In the genomic region with DNA sequence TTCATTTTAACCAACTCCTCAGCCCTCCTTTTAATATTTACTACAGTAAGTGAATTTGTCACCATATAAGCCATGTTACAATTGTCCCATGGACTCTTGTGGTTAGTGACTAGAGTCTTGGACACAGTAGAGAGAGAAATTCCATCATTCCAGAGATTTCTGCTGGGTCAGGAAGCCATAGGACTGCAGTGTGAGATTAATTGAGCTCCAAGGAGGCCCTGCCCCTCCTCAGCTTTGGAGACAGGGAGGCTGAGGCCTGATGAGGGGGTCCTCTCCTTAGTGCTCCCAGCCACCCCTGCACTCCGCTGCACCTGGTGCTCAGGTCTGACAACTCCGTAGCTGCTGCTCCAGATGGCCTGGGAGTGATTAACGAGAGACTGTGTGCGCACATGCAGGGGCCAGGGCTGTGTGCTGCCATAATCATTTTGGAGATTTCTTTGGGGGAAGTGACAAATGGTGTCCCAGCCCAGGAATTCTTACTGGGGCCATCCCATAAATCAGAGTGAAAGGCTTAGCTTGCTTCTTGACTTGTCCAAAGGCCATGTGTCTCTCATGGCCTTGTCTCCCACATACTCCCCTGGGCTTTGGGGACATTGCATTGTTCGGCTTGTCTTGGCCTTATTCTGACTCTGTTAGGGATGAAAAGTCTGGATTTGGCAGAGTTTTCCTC, we compare ENCODE assay signal across 20 mouse cellular contexts. TPM values are rescaled to one million over a fixed set of nuclear protein-coding genes. Genes with fewer than 3 reads are reported as not detected.
DNase-seq lines count a peak whose midpoint lies in the region; ATAC-seq and TF ChIP-seq lines count a peak whose summit lies in the region.
"Had no signal": no experiment of that assay in that cellular context is flagged by ENCODE, and none has a peak within 500 bp of the region (broad histone marks: within the 10 kb centered on the region; RNA-seq: fewer than 3 reads in every experiment).

No protein-coding gene starts in this region.

- H3K4me1 ChIP-seq in hindbrain, embryonic 16.5 days (ENCODE audit: control insufficient read depth, insufficient read depth, low read depth, low read length): peaks cover 6% of the 10 kb centered on the region
- no peaks in the 10 kb centered on the region for H3K4me1 ChIP-seq in hindbrain, postnatal 0 days (ENCODE audit: insufficient read depth, low read length)
- peaks cover 6% of the 10 kb centered on the region; the same call in 1 of the 2 replicates for H3K4me1 ChIP-seq in kidney, embryonic 16.5 days (ENCODE audit: insufficient read depth, low read length)
- peaks cover 10% of the 10 kb centered on the region for H3K4me1 ChIP-seq in limb, embryonic 11.5 days (ENCODE audit: control insufficient read depth, insufficient read depth, low read length)
- H3K4me1 ChIP-seq in forebrain, embryonic 16.5 days (replicated peaks; ENCODE audit: control insufficient read depth, insufficient read depth, low read length): no peaks in the 10 kb centered on the region
- H3K4me1 ChIP-seq: forebrain, embryonic 15.5 days had no signal

- H3K9me3 ChIP-seq in hindbrain, embryonic 16.5 days (ENCODE audit: control insufficient read depth, low read length): no peaks in the 10 kb centered on the region
- H3K9me3 ChIP-seq in hindbrain, postnatal 0 days (ENCODE audit: low read length): no peaks in the 10 kb centered on the region
- no peaks in the 10 kb centered on the region for H3K9me3 ChIP-seq in kidney, embryonic 16.5 days (ENCODE audit: low read length)
- no peaks in the 10 kb centered on the region for H3K9me3 ChIP-seq in limb, embryonic 11.5 days (ENCODE audit: control insufficient read depth, low read length)
- no peaks in the 10 kb centered on the region for H3K9me3 ChIP-seq in forebrain, embryonic 16.5 days (ENCODE audit: control insufficient read depth, low read length)
- H3K9me3 ChIP-seq: forebrain, embryonic 15.5 days; heart, embryonic 15.5 days had no signal

- DNase-seq in hindbrain, postnatal 0 days (ENCODE audit: low spot score): no peak
- peak; percentile 37 for DNase-seq in forelimb bud, embryonic 11.5 days (ENCODE audit: low read depth, low spot score)
- DNase-seq in limb, embryonic 11.5 days (ENCODE audit: low spot score): peak; percentile 49
- no peak for DNase-seq in B cell, adult 2 months
- no peak for DNase-seq in lung, postnatal 14 days
- DNase-seq: adrenal gland, postnatal 36 days; cerebellum, adult 18-20 months; cerebellum, postnatal 36 days; heart, adult 11 months; heart, postnatal 4 days; liver; liver, postnatal 0 days; right cerebral cortex, adult 18-20 months; thymus, postnatal 14 days had no signal

- H3K36me3 ChIP-seq in hindbrain, embryonic 16.5 days (ENCODE audit: control insufficient read depth, insufficient read depth, low read length): no peaks in the 10 kb centered on the region
- no peaks in the 10 kb centered on the region for H3K36me3 ChIP-seq in hindbrain, postnatal 0 days (ENCODE audit: insufficient read depth, low read length)
- H3K36me3 ChIP-seq in kidney, embryonic 16.5 days (ENCODE audit: insufficient read depth, low read length): no peaks in the 10 kb centered on the region
- H3K36me3 ChIP-seq in limb, embryonic 11.5 days (ENCODE audit: control insufficient read depth, insufficient read depth, low read length): no peaks in the 10 kb centered on the region
- no peaks in the 10 kb centered on the region for H3K36me3 ChIP-seq in forebrain, embryonic 16.5 days (ENCODE audit: control insufficient read depth, insufficient read depth)
- H3K36me3 ChIP-seq: forebrain, embryonic 15.5 days; heart, embryonic 15.5 days had no signal

- 50% methylated on average over 5 of the region's 5 CpGs for WGBS in hindbrain, embryonic 16.5 days
- WGBS in hindbrain, postnatal 0 days: 53% methylated on average over 5 of the region's 5 CpGs
- 32% methylated on average over 5 of the region's 5 CpGs for WGBS in kidney, embryonic 16.5 days
- 29% methylated on average over 5 of the region's 5 CpGs for WGBS in limb, embryonic 11.5 days
- 56% methylated on average over 5 of the region's 5 CpGs for WGBS in forebrain, embryonic 16.5 days

- H3K27ac ChIP-seq in hindbrain, embryonic 16.5 days (ENCODE audit: low read depth, low read length): no peak overlapping the region
- H3K27ac ChIP-seq in hindbrain, postnatal 0 days: no peak overlapping the region
- peak overlapping the region; percentile 39; the same call in 1 of the 2 replicates for H3K27ac ChIP-seq in kidney, embryonic 16.5 days (ENCODE audit: low read length)
- no peak overlapping the region for H3K27ac ChIP-seq in limb, embryonic 11.5 days (replicated peaks; ENCODE audit: low read depth, low read length)
- no peak overlapping the region for H3K27ac ChIP-seq in forebrain, embryonic 16.5 days (ENCODE audit: low read length)
- H3K27ac ChIP-seq: forebrain, embryonic 15.5 days; heart, embryonic 15.5 days had no signal

- H3K27me3 ChIP-seq in hindbrain, embryonic 16.5 days (replicated peaks; ENCODE audit: control insufficient read depth, insufficient read depth, low read length): no peaks in the 10 kb centered on the region
- H3K27me3 ChIP-seq in hindbrain, postnatal 0 days (ENCODE audit: insufficient read depth, low read length): no peaks in the 10 kb centered on the region
- H3K27me3 ChIP-seq in kidney, embryonic 16.5 days (ENCODE audit: insufficient read depth, low read length): 0 out of 2 replicates have a peak, but pooled peaks cover 6% of the 10 kb centered on the region
- no peaks in the 10 kb centered on the region for H3K27me3 ChIP-seq in limb, embryonic 11.5 days (ENCODE audit: control insufficient read depth, insufficient read depth, low read length)
- no peaks in the 10 kb centered on the region for H3K27me3 ChIP-seq in forebrain, embryonic 16.5 days (replicated peaks; ENCODE audit: control insufficient read depth, insufficient read depth, low read length)
- H3K27me3 ChIP-seq: forebrain, embryonic 15.5 days had no signal

- ATAC-seq in hindbrain, embryonic 16.5 days: peak; percentile 45; the same call in 1 of the 2 replicates
- ATAC-seq in hindbrain, postnatal 0 days: no peak
- peak; percentile 46 for ATAC-seq in kidney, embryonic 16.5 days (ENCODE audit: low FRiP score, low TSS enrichment)
- ATAC-seq in limb, embryonic 11.5 days (ENCODE audit: insufficient number of reproducible peaks, low FRiP score, low TSS enrichment, low read depth): no peak
- no peak for ATAC-seq in forebrain, embryonic 16.5 days
- ATAC-seq: forebrain, embryonic 15.5 days; liver, postnatal 0 days; midbrain, embryonic 16.5 days had no signal

- H3K4me3 ChIP-seq in hindbrain, embryonic 16.5 days (ENCODE audit: low read length): no peak overlapping the region
- H3K4me3 ChIP-seq in hindbrain, postnatal 0 days (ENCODE audit: low read length): no peak overlapping the region
- no peak overlapping the region for H3K4me3 ChIP-seq in kidney, embryonic 16.5 days (ENCODE audit: low read length)
- no peak overlapping the region for H3K4me3 ChIP-seq in limb, embryonic 11.5 days (ENCODE audit: low read depth, low read length)
- no peak overlapping the region for H3K4me3 ChIP-seq in forebrain, embryonic 16.5 days (replicated peaks; ENCODE audit: low read length)
- H3K4me3 ChIP-seq: forebrain, embryonic 15.5 days; heart, embryonic 15.5 days had no signal

- H3K9ac ChIP-seq in hindbrain, embryonic 16.5 days (ENCODE audit: low read depth, low read length): no peak overlapping the region
- no peak overlapping the region for H3K9ac ChIP-seq in hindbrain, postnatal 0 days (replicated peaks; ENCODE audit: low read length)
- H3K9ac ChIP-seq in kidney, embryonic 16.5 days (replicated peaks; ENCODE audit: low read length): no peak overlapping the region
- no peak overlapping the region for H3K9ac ChIP-seq in limb, embryonic 11.5 days (ENCODE audit: low read length)
- no peak overlapping the region for H3K9ac ChIP-seq in forebrain, embryonic 16.5 days (replicated peaks; ENCODE audit: low read depth, low read length)
- H3K9ac ChIP-seq: forebrain, embryonic 15.5 days; heart, embryonic 15.5 days; liver, postnatal 0 days had no signal

- TF ChIP-seq CTCF in hindbrain, postnatal 0 days (IDR thresholded peaks at IDR 0.05; ENCODE audit: low read depth): no peak

- H3K4me2 ChIP-seq in hindbrain, embryonic 16.5 days (ENCODE audit: low read length): no peak overlapping the region
- no peak overlapping the region for H3K4me2 ChIP-seq in hindbrain, postnatal 0 days (ENCODE audit: low read depth, low read length)
- no peak overlapping the region for H3K4me2 ChIP-seq in kidney, embryonic 16.5 days (replicated peaks; ENCODE audit: low read depth, low read length)
- H3K4me2 ChIP-seq in limb, embryonic 11.5 days (ENCODE audit: low read depth, severe bottlenecking): no peak overlapping the region
- H3K4me2 ChIP-seq in forebrain, embryonic 16.5 days (ENCODE audit: low read length): no peak overlapping the region
- H3K4me2 ChIP-seq: forebrain, embryonic 15.5 days; heart, embryonic 15.5 days had no signal

RNA-seq across cellular contexts. Expression of gene Zc3h12a, which starts 47.0 kb away (rescaled TPM):
- polyA plus RNA-seq in hindbrain, embryonic 16.5 days (2015; fragmentation: Nextera tagmentation; extraction: Ambion mirVana): 0.23 and 0.31 TPM in 2 replicates
- not detected in 2 replicates for total RNA-seq in hindbrain, postnatal 0 days (2014; rRNA removed)
- 0.16 and 0.31 TPM in 2 replicates for polyA plus RNA-seq in hindbrain, postnatal 0 days (2015; fragmentation: Nextera tagmentation; extraction: Ambion mirVana)
- 0.66 and 0.90 TPM in 2 replicates for polyA plus RNA-seq in kidney, embryonic 16.5 days (2015; fragmentation: Nextera tagmentation; extraction: Ambion mirVana)
- 0.63 and 0.82 TPM in 2 replicates for polyA plus RNA-seq in limb, embryonic 11.5 days (2014; fragmentation: Nextera tagmentation; extraction: Ambion mirVana)
- polyA plus RNA-seq in forebrain, embryonic 16.5 days (2015; fragmentation: Nextera tagmentation; extraction: Ambion mirVana): 0.13 TPM in 1 of 2 replicates, not detected in the other
- polyA plus RNA-seq: midbrain, embryonic 16.5 days had no signal

Comparison
In these comparisons a context has a peak if more than half of its experiments do, and no peak if none do; other contexts are left out.
1. ATAC-seq: peak in hindbrain, embryonic 16.5 days (single experiment) and kidney, embryonic 16.5 days (single experiment); none in hindbrain, postnatal 0 days (single experiment), limb, embryonic 11.5 days (single experiment) and forebrain, embryonic 16.5 days (single experiment).
2. DNase-seq: peak in forelimb bud, embryonic 11.5 days (single experiment) and limb, embryonic 11.5 days (single experiment); none in hindbrain, postnatal 0 days (single experiment), B cell, adult 2 months (0 of 2) and lung, postnatal 14 days (single experiment).